Mouse (Mus musculus): Measurements from ENCODE around the gene Mmp19.

- TF ChIP-seq POLR2A (IDR thresholded peaks at IDR 0.05; ENCODE audit: low read depth, low read length), result no peak
- TF ChIP-seq CTCF (IDR thresholded peaks at IDR 0.05; ENCODE audit: extremely low read depth, insufficient read length, insufficient replicate concordance, low read depth, low read length), result no peak
These were observed 3.7 kb downstream of the Mmp19 start for GRCm38 (mm10) chr10:128794391-128794790.
